Mouse (Mus musculus): ENCODE data around the gene Klrb1f.

Gene Klrb1f

DNA sequence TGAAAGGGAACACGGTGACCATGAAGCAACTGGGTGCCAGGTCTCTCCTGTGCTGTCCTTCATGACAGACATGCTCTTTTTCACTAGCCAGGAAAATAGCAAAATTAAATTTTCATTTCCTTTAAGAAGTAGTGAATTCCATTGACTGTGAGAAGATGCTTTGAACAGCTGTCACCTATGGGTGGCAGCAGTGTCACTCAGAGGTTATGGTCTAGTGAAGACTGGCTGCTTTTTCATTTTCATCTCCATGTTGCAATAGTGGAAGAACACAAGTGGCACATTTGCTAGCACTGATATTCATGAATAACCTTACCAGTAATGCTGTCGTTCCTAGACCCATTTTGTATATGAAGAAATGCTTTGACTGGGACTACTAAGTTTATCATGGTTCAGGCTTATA is 12.3 kb upstream of the Klrb1f start:
- H3K27me3 ChIP-seq (ENCODE audit: control insufficient read depth, insufficient read depth, low read length, poor library complexity, severe bottlenecking) = no peaks in the 10 kb centered on the region
- no peaks in the 10 kb centered on the region for H3K36me3 ChIP-seq (ENCODE audit: control insufficient read depth, insufficient read depth, low read length, poor library complexity, severe bottlenecking)
- DNase-seq (ENCODE audit: low read depth, low spot score) = peak; percentile 85

GRCm38 (mm10) chr6:129035017-129035416 is 10.7 kb upstream of the Klrb1f start:
- DNase-seq (ENCODE audit: low read depth, low spot score) = no peak
- no peaks in the 10 kb centered on the region for H3K27me3 ChIP-seq (ENCODE audit: control insufficient read depth, insufficient read depth, low read length, poor library complexity, severe bottlenecking)
- H3K36me3 ChIP-seq (ENCODE audit: control insufficient read depth, insufficient read depth, low read length, poor library complexity, severe bottlenecking) = no peaks in the 10 kb centered on the region

DNA sequence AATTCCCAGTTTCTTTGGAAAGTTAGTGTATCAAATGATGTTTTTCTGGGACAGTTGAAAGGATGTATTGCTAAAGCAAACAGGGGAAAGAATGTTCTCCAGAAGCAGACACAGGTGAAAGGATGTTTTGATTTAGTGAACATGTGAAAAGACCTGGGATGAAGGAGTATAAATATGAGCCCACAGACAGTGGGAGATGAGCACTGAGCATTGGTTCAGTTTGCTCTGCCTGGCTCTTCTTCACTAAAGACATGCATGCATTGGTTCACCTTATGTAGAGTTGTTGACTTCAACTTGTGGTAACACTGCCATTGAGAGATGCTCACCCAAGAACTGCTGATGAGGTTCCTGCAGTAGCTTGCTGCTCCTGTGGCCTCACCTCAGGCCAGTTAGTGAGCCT is 9.4 kb upstream of the Klrb1f start:
- Histone ChIP-seq H3K27me3 (ENCODE audit: control insufficient read depth, insufficient read depth, low read length, poor library complexity, severe bottlenecking) (no peaks in the 10 kb centered on the region), H3K36me3 (ENCODE audit: control insufficient read depth, insufficient read depth, low read length, poor library complexity, severe bottlenecking) (no peaks in the 10 kb centered on the region)
- no peak for DNase-seq (ENCODE audit: low read depth, low spot score)

DNA sequence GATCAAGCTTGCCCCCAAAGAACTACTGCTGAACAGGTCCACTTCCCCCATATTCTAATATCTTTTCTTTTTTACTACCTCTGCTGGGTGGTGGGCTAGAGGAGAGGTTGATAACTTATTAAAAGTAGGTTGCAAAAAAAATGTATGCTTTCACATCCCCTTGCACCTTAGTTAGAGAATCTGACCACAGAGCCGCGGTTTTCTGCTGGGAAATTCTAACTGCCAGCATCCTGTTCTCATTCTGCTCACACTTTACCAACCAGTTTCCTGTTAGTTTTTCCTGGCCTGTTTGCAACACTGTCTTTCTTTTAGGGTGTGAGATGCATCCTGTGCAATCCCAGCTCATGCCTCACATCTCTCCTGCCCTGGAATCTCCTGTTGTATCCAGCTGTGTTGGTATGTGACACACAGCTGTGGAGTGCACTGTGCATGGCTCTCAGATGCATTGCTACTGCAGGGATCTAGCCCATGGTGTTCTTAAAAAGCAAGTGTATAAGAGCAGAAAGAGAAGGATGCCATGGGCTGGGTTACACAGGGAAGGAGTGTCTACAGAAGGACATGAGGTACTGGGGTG is 8.7 kb upstream of the Klrb1f start:
- no peaks in the 10 kb centered on the region for H3K36me3 ChIP-seq (ENCODE audit: control insufficient read depth, insufficient read depth, low read length, poor library complexity, severe bottlenecking)
- peak; percentile 55 for DNase-seq (ENCODE audit: low read depth, low spot score)
- H3K27me3 ChIP-seq (ENCODE audit: control insufficient read depth, insufficient read depth, low read length, poor library complexity, severe bottlenecking) = no peaks in the 10 kb centered on the region

GRCm38 (mm10) chr6:129041470-129041869 is 4.2 kb upstream of the Klrb1f start:
- DNase-seq (ENCODE audit: low read depth, low spot score) = no peak
- no peaks in the 10 kb centered on the region; the same call in 1 of the 2 replicates for H3K27me3 ChIP-seq (ENCODE audit: control insufficient read depth, insufficient read depth, low read length, poor library complexity, severe bottlenecking)
- no peaks in the 10 kb centered on the region for H3K36me3 ChIP-seq (ENCODE audit: control insufficient read depth, insufficient read depth, low read length, poor library complexity, severe bottlenecking)

- no peak for DNase-seq (ENCODE audit: low read depth, low spot score)
- H3K36me3 ChIP-seq (ENCODE audit: control insufficient read depth, insufficient read depth, low read length, poor library complexity, severe bottlenecking) = no peaks in the 10 kb centered on the region
- H3K27me3 ChIP-seq (ENCODE audit: control insufficient read depth, insufficient read depth, low read length, poor library complexity, severe bottlenecking) = no peaks in the 10 kb centered on the region; the same call in 1 of the 2 replicates
These were observed 3.2 kb upstream of the Klrb1f start for GRCm38 (mm10) chr6:129042470-129042869.

DNA sequence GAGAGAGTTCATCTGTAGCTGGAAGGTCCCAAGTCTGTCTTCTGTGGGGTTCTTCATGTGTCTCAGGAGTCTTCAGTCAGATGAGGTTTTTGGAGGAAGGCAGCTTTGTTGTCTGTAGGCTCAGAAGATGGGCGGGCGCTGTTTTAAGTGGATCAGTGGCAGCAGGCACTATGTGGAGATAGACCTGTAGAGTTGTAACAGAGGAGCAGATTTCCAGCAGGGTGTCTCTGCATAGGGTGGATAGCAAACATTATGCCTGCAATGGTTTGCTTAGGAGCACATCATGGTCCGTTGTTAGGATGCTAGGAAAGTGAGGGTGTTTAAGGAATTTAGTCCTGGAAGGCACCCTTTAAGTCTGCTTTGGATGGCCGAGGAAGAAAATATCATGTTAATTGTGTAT is 2.7 kb downstream of the Klrb1f start:
- no peak for DNase-seq (ENCODE audit: low read depth, low spot score)
- H3K36me3 ChIP-seq (ENCODE audit: control insufficient read depth, insufficient read depth, low read length, poor library complexity, severe bottlenecking) = no peaks in the 10 kb centered on the region
- H3K27me3 ChIP-seq (ENCODE audit: control insufficient read depth, insufficient read depth, low read length, poor library complexity, severe bottlenecking) = no peaks in the 10 kb centered on the region; the same call in 1 of the 2 replicates

GRCm38 (mm10) chr6:129048857-129049473 is 3.3 kb downstream of the Klrb1f start:
- no peaks in the 10 kb centered on the region for H3K27me3 ChIP-seq (ENCODE audit: control insufficient read depth, insufficient read depth, low read length, poor library complexity, severe bottlenecking)
- no peaks in the 10 kb centered on the region for H3K36me3 ChIP-seq (ENCODE audit: control insufficient read depth, insufficient read depth, low read length, poor library complexity, severe bottlenecking)
- peak; percentile 84 for DNase-seq (ENCODE audit: low read depth, low spot score)

DNA sequence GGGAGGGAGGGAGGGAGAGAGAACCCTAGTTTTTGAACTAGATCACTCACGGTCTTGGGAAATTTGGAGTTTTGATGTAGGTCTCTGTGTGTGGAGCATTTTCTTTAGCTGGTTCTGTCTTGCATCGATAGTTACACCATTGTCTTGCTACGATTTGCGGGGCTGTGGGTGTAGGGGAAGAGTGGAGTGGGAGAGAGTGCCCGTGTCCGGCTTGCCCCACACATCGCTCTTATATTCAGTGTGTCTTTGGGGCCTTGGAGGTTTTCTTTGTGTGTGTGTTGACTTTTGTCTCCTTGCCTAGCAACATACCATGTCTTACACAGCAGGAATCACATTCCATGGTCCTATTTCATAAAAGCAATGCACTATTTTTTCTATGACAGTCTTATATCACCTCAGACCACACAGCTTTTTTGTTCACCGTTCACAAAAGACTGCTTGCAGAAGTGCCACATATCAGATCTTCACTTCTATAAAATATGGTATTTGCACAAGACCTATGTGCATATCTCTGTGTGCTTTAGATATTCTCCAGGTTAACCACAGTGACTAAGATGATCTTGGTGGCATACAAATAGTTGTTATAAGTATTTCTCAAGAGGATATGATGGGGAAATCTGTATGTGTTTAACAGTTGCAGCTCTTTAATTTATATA is 4.0 kb downstream of the Klrb1f start:
- DNase-seq (ENCODE audit: low read depth, low spot score) = no peak
- no peaks in the 10 kb centered on the region for H3K27me3 ChIP-seq (ENCODE audit: control insufficient read depth, insufficient read depth, low read length, poor library complexity, severe bottlenecking)
- no peaks in the 10 kb centered on the region for H3K36me3 ChIP-seq (ENCODE audit: control insufficient read depth, insufficient read depth, low read length, poor library complexity, severe bottlenecking)

- Histone ChIP-seq H3K36me3 (ENCODE audit: control insufficient read depth, insufficient read depth, low read length, poor library complexity, severe bottlenecking) (no peaks in the 10 kb centered on the region), H3K27me3 (ENCODE audit: control insufficient read depth, insufficient read depth, low read length, poor library complexity, severe bottlenecking) (no peaks in the 10 kb centered on the region)
- no peak for DNase-seq (ENCODE audit: low read depth, low spot score)
These were observed 5.4 kb downstream of the Klrb1f start for GRCm38 (mm10) chr6:129051086-129051485.

- no peak for DNase-seq (ENCODE audit: low read depth, low spot score)
These were observed 6.0 kb downstream of the Klrb1f start for GRCm38 (mm10) chr6:129051731-129052130.

GRCm38 (mm10) chr6:129056237-129056636 is 10.5 kb downstream of the Klrb1f start:
- no peaks in the 10 kb centered on the region for H3K27me3 ChIP-seq (ENCODE audit: control insufficient read depth, insufficient read depth, low read length, poor library complexity, severe bottlenecking)
- DNase-seq (ENCODE audit: low read depth, low spot score) = no peak
- H3K36me3 ChIP-seq (ENCODE audit: control insufficient read depth, insufficient read depth, low read length, poor library complexity, severe bottlenecking) = no peaks in the 10 kb centered on the region

More at GRCm38 (mm10) chr6:129051731-129052130, 6.0 kb downstream of the Klrb1f start:
- Histone ChIP-seq H3K27me3 (ENCODE audit: control insufficient read depth, insufficient read depth, low read length, poor library complexity, severe bottlenecking) (no peaks in the 10 kb centered on the region), H3K36me3 (ENCODE audit: control insufficient read depth, insufficient read depth, low read length, poor library complexity, severe bottlenecking) (no peaks in the 10 kb centered on the region)

DNA sequence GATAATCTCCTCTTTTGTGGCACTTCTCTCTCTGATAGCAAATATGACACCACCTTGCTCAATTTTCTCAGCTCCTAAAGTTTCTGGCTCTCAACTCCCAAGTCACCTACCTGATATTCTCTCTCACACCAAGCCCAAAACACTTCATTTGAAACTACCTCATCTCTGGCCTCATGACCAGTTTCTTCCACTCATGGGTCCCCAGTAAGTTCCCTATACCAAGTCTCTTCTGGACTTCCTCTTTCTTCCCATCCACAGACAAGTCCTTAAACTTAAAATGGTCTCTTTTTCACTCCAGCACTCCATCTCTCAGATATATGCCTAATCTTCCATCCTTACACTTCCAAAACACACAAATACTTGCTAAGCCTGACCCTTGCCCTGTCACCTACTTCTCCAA is 12.3 kb downstream of the Klrb1f start:
- DNase-seq (ENCODE audit: low read depth, low spot score) = no peak
- H3K36me3 ChIP-seq (ENCODE audit: control insufficient read depth, insufficient read depth, low read length, poor library complexity, severe bottlenecking) = no peaks in the 10 kb centered on the region
- H3K27me3 ChIP-seq (ENCODE audit: control insufficient read depth, insufficient read depth, low read length, poor library complexity, severe bottlenecking) = no peaks in the 10 kb centered on the region

- no peaks in the 10 kb centered on the region for H3K36me3 ChIP-seq (ENCODE audit: control insufficient read depth, insufficient read depth, low read length, poor library complexity, severe bottlenecking)
- DNase-seq (ENCODE audit: low read depth, low spot score) = no peak
- H3K27me3 ChIP-seq (ENCODE audit: control insufficient read depth, insufficient read depth, low read length, poor library complexity, severe bottlenecking) = no peaks in the 10 kb centered on the region
These were observed 19.7 kb downstream of the Klrb1f start for GRCm38 (mm10) chr6:129065407-129065806.

DNA sequence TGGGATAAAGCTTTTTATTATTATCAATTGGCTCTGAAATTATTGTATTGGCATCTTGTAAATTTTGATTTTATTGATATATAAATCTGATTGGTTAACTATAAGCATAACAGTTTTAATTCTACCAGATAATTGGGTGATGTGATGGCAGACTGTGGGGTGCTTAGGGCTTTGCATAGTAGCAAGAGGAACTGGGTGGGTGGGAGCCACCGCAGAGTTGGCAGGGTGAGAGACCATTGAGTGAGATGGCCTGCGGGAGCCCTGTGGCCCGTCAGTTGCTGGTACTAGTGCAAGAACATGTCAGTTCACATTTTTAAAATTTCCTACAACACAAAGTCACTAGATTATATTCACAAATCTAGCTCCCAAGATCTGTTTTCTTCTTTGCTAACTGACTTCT is 20.2 kb downstream of the Klrb1f start:
- H3K36me3 ChIP-seq (ENCODE audit: control insufficient read depth, insufficient read depth, low read length, poor library complexity, severe bottlenecking) = no peaks in the 10 kb centered on the region
- no peak for DNase-seq (ENCODE audit: low read depth, low spot score)
- no peaks in the 10 kb centered on the region for H3K27me3 ChIP-seq (ENCODE audit: control insufficient read depth, insufficient read depth, low read length, poor library complexity, severe bottlenecking)
